Mouse (Mus musculus) cortical plate, adult 2 months (tissue): Measurements from ENCODE around the gene Srgap1.

Experiments used
- CTCF ChIP-seq: fragments of 200-500 bp; IDR thresholded peaks from 2 replicates; pipeline ENCODE4 v1.5.1; 2011; ENCODE audit warnings: mild to moderate bottlenecking, control low read depth, low read length; ENCODE audit not compliant: insufficient read depth; ENCODE audit errors: extremely low read depth
- POLR2A ChIP-seq: fragments of 200-500 bp; IDR thresholded peaks from 2 replicates; pipeline ENCODE4 v1.6.1; 2011; ENCODE audit warnings: mild to moderate bottlenecking, low read length, control low read depth; ENCODE audit not compliant: insufficient read depth; ENCODE audit errors: extremely low read depth

DNA sequence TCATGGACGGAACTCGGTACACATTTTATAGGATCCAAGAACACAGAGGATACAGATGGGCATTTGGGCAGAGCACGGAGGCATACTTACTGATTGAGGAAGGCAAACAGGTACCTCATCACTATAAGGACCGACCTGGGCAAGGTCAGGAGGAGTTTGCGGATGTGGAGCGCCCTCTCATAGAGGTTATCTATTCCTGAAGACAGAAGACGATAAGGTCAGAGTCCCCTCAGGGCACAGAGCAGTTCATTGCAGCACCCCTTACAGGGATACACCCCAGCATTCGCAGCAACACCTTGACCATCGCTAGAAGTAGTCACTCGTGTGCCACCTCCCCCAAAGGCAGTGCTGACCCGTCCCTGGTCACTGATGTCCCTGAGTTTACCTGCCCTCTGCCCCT lies 239.3 kb downstream of the Srgap1 start:
- TF ChIP-seq POLR2A (no peak), CTCF (no peak)
